Mouse (Mus musculus) brain, embryonic 14.5 days (tissue): ENCODE data around the gene Zscan5b.

Experiments
- CTCF ChIP-seq: fragments of 200-500 bp; IDR thresholded peaks from 2 replicates; pipeline ENCODE4 v1.5.1; 2012; ENCODE audit warnings: inconsistent platforms, mild to moderate bottlenecking, moderate library complexity, borderline replicate concordance; ENCODE audit not compliant: insufficient read depth, insufficient read length; ENCODE audit errors: extremely low read depth
- POLR2A ChIP-seq: fragments of 200-500 bp; IDR thresholded peaks from 2 replicates; pipeline ENCODE4 v1.6.1; 2012; ENCODE audit warnings: mild to moderate bottlenecking, inconsistent platforms, borderline replicate concordance; ENCODE audit not compliant: poor library complexity, insufficient read depth, insufficient read length, severe bottlenecking; ENCODE audit errors: extremely low read depth

DNA sequence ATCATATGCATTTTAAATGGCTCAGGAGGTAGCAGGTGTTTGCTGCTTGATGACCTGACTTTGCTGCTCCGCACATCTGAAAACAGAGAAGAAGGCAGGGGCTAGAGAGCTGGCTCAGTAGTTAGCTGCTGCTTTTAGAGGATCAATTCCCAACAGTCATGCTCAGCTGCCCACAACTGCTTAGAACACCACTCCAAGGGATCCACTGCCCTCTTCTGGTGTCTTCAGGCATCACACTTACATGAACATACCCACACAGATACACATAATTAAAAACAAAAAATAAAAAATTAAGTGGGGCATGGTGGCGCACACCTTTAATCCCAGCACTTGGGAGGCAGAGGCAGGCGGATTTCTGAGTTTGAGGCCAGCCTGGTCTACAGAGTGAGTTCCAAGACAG lies 40.0 kb downstream of the Zscan5b start:
- TF ChIP-seq CTCF (no peak; the same call in 1 of the 2 replicates), POLR2A (no peak)
